Mouse (Mus musculus): ENCODE results near the gene Tifab. TPM values are rescaled to one million over a fixed set of nuclear protein-coding genes. Genes with fewer than 3 reads are reported as not detected.

Gene Tifab
- polyA plus RNA-seq, 1 experiment from 2014 or later: 4.8 TPM

Other genes starting within 250 kb of the Tifab start
- 235 and 246 TPM in 2 replicates for gene H2afy, start 42.5 kb downstream of the Tifab start, polyA plus RNA-seq (2015; fragmentation: Nextera tagmentation; extraction: Ambion mirVana)
- gene Neurog1, start 73.3 kb upstream of the Tifab start, polyA plus RNA-seq (2015; fragmentation: Nextera tagmentation; extraction: Ambion mirVana): not detected in 2 replicates
- 8.8 TPM in 2 replicates for gene Cxcl14, start 117.7 kb upstream of the Tifab start, polyA plus RNA-seq (2015; fragmentation: Nextera tagmentation; extraction: Ambion mirVana)
- not detected in 2 replicates for gene Gm3045, start 247.7 kb upstream of the Tifab start, polyA plus RNA-seq (2015; fragmentation: Nextera tagmentation; extraction: Ambion mirVana)

Data from intestine, embryonic 16.5 days (tissue).